Mouse (Mus musculus): ENCODE data around the gene Ikzf2.

The Ikzf2 gene

DNA sequence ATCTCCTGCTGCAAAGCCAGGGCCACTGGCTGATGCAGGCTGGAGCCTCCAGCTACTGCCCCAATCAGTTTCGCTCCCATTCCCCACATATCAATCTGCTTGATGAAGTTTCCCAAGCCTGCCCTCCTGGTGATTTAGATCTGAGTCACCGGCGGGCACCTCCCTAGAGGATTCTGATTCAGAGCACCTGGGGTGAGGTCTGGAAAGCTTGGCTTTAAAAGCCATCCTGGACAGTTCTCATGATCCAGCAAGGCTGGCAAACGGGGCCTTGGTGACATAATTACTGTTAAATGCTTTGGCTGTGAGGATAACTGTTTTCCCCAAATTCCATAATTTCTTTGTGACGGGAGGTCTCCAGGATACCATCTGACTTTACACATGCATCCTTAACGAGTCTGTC is 29.0 kb downstream of the Ikzf2 start:
- no peak for DNase-seq

DNA sequence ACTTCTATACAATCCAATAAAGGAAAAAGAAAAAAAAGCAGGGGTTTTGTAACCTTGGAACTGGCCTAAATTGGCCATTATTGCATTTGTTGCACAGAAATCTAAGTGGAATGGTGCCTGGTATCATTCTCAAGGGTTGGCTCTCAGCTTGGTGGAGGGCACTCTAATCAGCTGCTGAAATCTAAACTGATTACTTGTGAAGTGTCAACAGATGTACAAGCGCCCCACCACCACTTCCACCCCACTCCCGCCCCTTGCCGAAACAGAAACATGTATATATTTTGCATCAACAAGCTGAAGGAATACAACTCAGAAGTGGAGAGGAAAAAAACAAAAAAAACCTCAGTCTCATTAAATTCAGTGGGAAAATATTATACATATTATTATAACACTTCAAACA is 29.6 kb downstream of the Ikzf2 start:
- no peak for DNase-seq

- peak in 1 of 2 experiments; percentile 4 for DNase-seq
These were observed 30.1 kb downstream of the Ikzf2 start for GRCm38 (mm10) chr1:69656929-69657328.

GRCm38 (mm10) chr1:69656047-69656782 is 30.8 kb downstream of the Ikzf2 start:
- no peak for DNase-seq

DNA sequence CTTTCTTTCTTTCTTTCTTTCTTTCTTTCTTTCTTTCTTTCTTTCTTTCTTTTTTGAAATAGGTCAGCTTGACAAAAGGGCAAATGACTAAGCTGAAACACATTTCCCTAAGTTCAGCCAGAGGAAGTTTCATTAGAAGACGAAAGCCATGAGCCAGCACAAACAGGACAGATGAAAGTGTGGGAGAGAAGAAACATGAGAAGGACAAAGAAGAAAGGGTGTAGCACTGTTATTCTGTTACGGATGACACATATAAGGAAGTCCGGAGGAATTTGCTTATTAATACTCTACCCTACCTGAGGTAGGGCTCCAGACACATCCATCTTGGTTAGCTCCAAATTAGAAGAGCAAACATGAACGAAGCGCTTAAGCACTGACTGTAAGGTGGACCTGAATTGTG is 31.7 kb downstream of the Ikzf2 start:
- no peak for DNase-seq

DNA sequence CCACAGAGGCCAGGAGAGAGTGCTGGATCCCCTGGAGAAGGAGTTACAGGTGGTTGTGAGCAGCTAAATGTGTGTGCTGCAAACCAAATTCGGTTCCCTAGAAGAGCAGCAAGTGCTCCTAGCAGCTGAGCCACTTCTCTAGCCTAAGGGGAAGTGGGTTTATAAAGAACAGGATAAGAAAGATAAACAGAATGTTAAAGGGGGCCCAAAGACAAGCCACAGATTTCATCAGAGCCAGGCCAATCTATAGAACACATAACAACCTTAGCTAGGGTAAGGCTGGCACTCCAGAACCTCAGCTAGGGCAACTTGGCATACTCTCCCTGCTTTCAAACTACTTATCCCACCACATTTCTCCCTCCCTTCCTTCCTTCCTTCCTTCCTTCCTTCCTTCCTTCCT is 32.1 kb downstream of the Ikzf2 start:
- no peak for DNase-seq

DNA sequence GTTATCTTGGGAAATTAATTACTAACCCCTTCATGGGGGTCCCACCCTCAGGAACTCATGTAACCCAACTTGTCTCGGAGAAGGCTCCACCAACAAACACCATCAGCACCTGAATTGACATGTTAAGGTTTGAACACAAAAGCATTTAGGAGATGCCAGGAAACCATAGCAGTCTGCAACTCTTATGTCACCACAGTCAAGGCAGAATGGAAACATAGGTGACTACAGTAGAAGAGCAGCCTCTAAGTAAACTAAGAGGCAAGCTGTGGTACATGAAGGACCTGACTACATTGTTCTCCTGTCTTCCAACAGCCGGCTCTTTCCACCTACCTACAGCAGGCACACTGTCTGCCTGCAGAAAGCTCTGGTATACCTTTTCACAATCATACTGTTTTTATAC is 33.6 kb downstream of the Ikzf2 start:
- DNase-seq: no peak

DNA sequence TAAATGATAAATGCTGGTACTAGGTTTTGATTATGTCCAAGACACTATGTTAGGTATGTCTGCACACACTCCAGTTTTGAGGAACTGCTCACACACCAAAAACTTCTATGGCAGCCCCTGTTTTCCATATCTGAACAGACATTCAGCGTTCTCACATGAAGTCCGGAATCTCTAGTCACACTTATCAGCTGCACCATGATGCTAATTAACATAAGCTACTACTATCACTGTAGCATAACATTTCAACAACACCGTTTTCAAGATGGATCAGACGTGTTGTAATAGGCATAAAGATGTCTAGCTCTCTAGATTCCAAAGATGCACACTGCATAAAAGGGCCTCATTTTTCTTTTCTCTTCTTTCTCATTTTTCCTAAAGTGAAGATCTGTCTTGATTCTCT is 43.9 kb downstream of the Ikzf2 start:
- DNase-seq: no peak

GRCm38 (mm10) chr1:69641986-69642385 is 45.1 kb downstream of the Ikzf2 start:
- DNase-seq: no peak

GRCm38 (mm10) chr1:69638321-69638720 is 48.7 kb downstream of the Ikzf2 start:
- no peak for DNase-seq

DNA sequence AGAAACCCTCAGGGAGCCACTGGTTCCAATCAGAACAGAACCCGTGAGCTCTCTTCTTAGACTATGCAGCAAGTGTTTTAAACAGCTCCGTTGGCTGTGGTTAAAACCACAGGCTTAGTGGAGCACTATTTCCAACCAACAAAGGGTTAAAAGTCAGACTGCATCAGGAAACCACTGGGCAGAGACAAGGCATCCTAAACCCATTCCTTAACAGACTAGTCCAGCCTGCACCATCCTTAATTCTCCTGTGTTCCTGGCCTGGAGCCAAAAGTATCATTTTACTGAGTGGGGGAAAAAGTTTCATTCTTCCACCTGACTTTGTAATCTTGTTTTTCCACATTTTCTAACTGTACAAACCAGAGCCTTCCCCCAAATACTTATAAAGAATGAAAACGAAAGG is 49.1 kb downstream of the Ikzf2 start:
- no peak for DNase-seq

DNA sequence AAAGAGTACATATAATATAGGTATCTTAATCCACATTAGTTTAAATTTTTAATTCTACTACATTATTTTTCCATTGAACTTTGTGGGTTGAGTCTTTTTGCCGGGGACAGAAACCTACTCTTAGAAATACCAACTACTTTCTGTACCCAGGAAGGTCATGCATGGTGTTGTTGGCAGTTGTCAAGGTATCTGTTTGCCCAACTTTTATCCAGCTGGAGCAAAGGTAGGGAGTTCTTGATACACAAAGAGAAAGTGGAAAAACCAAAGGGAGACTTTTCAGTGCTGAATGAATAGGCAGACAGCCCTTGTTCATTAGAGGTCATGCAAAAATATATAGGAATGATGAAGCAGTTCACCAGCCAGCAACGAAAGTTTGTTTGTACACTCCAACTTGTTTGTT is 52.8 kb downstream of the Ikzf2 start:
- no peak for DNase-seq

DNA sequence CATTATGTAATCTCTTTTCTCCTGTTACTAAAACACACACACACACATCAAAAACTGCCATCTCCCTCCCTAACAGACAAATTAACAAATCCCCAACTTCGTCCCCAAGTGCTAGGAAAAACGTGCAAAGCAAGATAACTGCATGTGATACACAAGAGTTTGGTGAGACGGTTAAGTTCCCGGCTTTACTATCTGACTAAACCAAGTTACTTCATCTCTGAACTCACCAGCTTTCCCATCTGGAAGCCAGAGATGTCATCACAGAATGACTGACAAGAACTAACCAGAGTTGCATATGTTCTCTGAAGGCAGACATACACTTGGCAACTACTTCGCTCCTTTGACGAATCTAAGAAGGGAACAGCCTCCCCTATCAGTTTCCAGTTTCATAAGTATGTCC is 56.5 kb downstream of the Ikzf2 start:
- DNase-seq: no peak

GRCm38 (mm10) chr1:69629513-69629912 is 57.5 kb downstream of the Ikzf2 start:
- no peak for DNase-seq

- DNase-seq: no peak
These were observed 75.0 kb downstream of the Ikzf2 start for GRCm38 (mm10) chr1:69612076-69612475.

- peak; percentile 13 to 30 for DNase-seq
These were observed 75.8 kb downstream of the Ikzf2 start for GRCm38 (mm10) chr1:69611204-69611725.

DNA sequence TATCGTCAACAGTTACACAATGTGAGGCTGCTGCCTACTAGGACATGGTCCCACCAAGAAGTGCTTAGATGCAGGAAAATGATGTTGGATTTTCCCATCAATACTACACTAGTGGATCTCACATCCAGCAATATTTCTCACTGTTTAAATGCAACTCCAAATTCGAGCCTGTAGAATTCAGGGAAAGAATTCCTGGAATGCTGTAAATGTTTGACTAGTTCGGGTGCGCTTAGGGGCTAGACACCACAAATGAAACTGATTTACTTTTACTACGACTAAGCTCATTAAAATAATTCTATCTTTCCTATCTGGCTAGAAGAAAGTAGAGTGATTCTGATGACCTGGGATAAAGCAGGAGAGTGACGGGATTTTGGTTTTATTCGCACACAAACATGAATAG is 76.3 kb downstream of the Ikzf2 start:
- peak in 1 of 2 experiments; percentile 4 for DNase-seq

DNA sequence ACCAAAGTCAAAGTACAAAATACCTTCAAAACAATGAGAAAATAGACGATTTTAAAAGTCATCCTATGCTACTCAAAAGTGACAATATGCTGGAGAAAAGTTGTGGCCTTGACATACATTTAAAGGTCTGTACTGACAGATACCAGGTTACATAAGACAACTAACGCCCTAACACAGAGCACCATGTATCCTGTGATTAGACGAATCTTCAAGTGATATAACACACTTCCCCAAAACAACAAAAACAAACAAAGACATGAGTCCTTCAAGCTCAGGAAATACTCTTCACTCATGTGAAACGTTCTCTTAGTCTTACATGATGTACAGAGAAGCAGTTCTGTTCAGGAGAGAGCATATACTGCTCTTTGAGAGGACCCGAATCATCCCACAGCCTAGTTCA is 78.2 kb downstream of the Ikzf2 start:
- DNase-seq: no peak

DNA sequence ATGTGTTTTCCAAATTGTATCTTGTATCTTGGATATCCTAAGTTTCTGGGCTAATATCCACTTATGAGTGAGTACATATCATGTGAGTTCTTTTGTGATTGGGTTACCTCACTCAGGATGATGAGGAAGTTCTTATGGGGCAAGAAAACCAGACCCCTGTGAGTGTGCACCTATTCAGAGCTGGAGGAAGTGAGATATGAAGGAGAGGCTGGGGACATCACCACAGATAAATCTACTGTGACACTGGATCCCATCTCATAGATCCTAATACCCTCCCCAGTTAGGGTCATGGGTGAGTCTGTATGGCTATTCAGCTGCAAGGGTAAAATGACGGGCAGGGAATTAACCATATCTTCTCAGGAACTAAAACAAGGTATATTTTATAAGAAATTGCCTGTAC is 80.2 kb downstream of the Ikzf2 start:
- DNase-seq: no peak

DNA sequence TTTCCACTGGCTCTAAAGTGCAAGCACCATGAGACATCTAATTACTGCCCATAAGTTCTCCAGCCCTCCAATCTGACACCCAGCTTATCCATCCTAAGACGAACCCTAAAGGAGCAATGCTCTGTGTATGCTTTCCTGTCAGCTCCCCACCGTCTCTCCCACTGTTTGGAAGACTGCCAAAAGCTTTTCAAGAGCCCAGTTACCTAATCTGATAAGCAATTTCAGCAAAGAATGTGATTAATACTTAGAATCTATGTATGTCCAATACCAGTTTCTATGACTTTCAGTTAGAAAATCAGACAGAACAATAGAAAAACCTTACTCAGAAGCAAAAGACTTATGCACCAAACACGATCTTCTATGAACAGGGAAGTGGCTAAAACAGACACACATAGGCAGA is 82.8 kb downstream of the Ikzf2 start:
- no peak for DNase-seq

DNA sequence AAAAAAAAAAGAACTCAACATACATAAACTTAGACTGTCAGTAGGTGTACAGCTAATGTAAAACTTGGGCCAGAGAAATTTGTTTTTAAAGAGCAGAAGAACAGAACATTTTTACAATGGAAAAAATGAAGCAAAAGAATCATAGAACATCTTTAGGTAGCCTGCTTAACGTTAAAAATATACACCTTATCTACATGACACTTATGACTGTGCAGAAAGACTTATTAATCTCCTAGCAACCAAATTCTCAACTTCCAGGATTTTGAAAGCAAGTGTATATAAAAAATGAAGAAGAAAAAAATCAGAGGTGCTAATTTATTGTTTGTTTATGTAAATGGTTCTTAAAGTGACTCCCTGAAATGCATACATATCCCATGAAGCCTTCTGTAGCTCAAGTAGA is 86.1 kb downstream of the Ikzf2 start:
- no peak for DNase-seq

- DNase-seq: no peak
These were observed 87.8 kb downstream of the Ikzf2 start for GRCm38 (mm10) chr1:69599074-69599772.

DNA sequence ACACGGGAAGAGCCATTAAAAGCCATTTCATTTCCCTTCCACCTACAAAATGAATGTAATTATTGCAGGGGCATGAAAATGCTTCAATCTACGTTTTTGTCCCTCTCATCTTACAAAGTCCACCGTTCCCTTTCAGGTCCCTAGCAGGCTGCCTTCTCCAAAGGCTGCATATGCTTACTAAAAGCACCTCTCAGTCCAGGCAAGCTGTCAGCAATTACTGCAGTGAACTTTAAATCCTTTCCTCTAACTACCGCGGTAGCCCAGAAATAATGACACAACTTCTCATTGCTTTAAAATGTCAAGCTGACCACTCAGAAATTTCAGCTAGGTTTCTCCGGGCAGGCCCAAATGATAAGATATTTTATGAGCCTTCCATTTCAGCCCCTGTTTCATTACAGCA is 95.2 kb downstream of the Ikzf2 start:
- DNase-seq: no peak

- peak; percentile 11 to 14 for DNase-seq
These were observed 95.7 kb downstream of the Ikzf2 start for GRCm38 (mm10) chr1:69591328-69591801.
